22 mouse cellular contexts compared by ENCODE assay signal in genomic region chr13:112192192-112192905, GRCm38 (mm10).
DNase-seq lines count a peak whose midpoint lies in the region; ATAC-seq and TF ChIP-seq lines count a peak whose summit lies in the region.
"Had no signal": no experiment of that assay in that cellular context is flagged by ENCODE, and none has a peak within 500 bp of the region (broad histone marks: within the 10 kb centered on the region; RNA-seq: fewer than 3 reads in every experiment).

No protein-coding gene starts in this region.

- no peak for TF ChIP-seq CTCF in liver, postnatal 0 days (IDR thresholded peaks at IDR 0.05; ENCODE audit: low read depth)

- H3K4me2 ChIP-seq in liver, postnatal 0 days (ENCODE audit: low read depth, low read length): no peak overlapping the region
- H3K4me2 ChIP-seq in midbrain, embryonic 14.5 days (ENCODE audit: low read length): no peak overlapping the region
- no peak overlapping the region for H3K4me2 ChIP-seq in midbrain, embryonic 13.5 days (replicated peaks)
- H3K4me2 ChIP-seq in kidney, embryonic 16.5 days (replicated peaks; ENCODE audit: low read depth, low read length): no peak overlapping the region
- H3K4me2 ChIP-seq: heart, embryonic 11.5 days; stomach, embryonic 15.5 days had no signal

- no peak for TF ChIP-seq EP300 in liver, postnatal 0 days (IDR thresholded peaks at IDR 0.05; ENCODE audit: low read depth)

- H3K4me3 ChIP-seq in liver, postnatal 0 days (ENCODE audit: low read depth, low read length): no peak overlapping the region
- no peak overlapping the region for H3K4me3 ChIP-seq in midbrain, embryonic 14.5 days (replicated peaks; ENCODE audit: low read depth, low read length)
- no peak overlapping the region for H3K4me3 ChIP-seq in midbrain, embryonic 13.5 days (replicated peaks)
- H3K4me3 ChIP-seq in kidney, embryonic 16.5 days (ENCODE audit: low read length): no peak overlapping the region
- H3K4me3 ChIP-seq: embryonic facial prominence, embryonic 10.5 days; forebrain, embryonic 10.5 days; hindbrain, embryonic 10.5 days; stomach, embryonic 15.5 days had no signal

- H3K27me3 ChIP-seq in liver, postnatal 0 days (ENCODE audit: insufficient read depth, low read length): no peaks in the 10 kb centered on the region
- H3K27me3 ChIP-seq in midbrain, embryonic 14.5 days (ENCODE audit: control insufficient read depth, insufficient read depth, low read length): no peaks in the 10 kb centered on the region
- H3K27me3 ChIP-seq in midbrain, embryonic 13.5 days: no peaks in the 10 kb centered on the region
- no peaks in the 10 kb centered on the region for H3K27me3 ChIP-seq in kidney, embryonic 16.5 days (ENCODE audit: insufficient read depth, low read length)
- H3K27me3 ChIP-seq: stomach, embryonic 15.5 days had no signal

- no peaks in the 10 kb centered on the region for H3K9me3 ChIP-seq in liver, postnatal 0 days (ENCODE audit: low read length)
- no peaks in the 10 kb centered on the region for H3K9me3 ChIP-seq in midbrain, embryonic 14.5 days (ENCODE audit: control insufficient read depth, low read length)
- no peaks in the 10 kb centered on the region for H3K9me3 ChIP-seq in midbrain, embryonic 13.5 days
- no peaks in the 10 kb centered on the region for H3K9me3 ChIP-seq in kidney, embryonic 16.5 days (ENCODE audit: low read length)
- H3K9me3 ChIP-seq: embryonic facial prominence, embryonic 10.5 days; hindbrain, embryonic 10.5 days; stomach, embryonic 15.5 days had no signal

- no peaks in the 10 kb centered on the region for H3K36me3 ChIP-seq in liver, postnatal 0 days (replicated peaks; ENCODE audit: insufficient read depth, low read length)
- no peaks in the 10 kb centered on the region for H3K36me3 ChIP-seq in midbrain, embryonic 14.5 days (ENCODE audit: control insufficient read depth, insufficient read depth, low read length)
- no peaks in the 10 kb centered on the region for H3K36me3 ChIP-seq in midbrain, embryonic 13.5 days
- no peaks in the 10 kb centered on the region for H3K36me3 ChIP-seq in kidney, embryonic 16.5 days (ENCODE audit: insufficient read depth, low read length)
- H3K36me3 ChIP-seq: embryonic facial prominence, embryonic 10.5 days; forebrain, embryonic 10.5 days; hindbrain, embryonic 10.5 days; stomach, embryonic 15.5 days had no signal

- ATAC-seq in liver, postnatal 0 days: peak; percentile 87
- no peak for ATAC-seq in midbrain, embryonic 14.5 days (ENCODE audit: low FRiP score, low TSS enrichment)
- ATAC-seq in midbrain, embryonic 13.5 days: no peak
- no peak for ATAC-seq in kidney, embryonic 16.5 days (ENCODE audit: low FRiP score, low TSS enrichment)
- ATAC-seq: CD4-positive, CD25-positive, alpha-beta regulatory T cell, adult 4 months; forebrain, embryonic 16.5 days; hindbrain, postnatal 0 days had no signal

- peak; percentile 51 for DNase-seq in adrenal gland, postnatal 10 days
- no peak for DNase-seq in adrenal gland, postnatal 36 days
- no peak for DNase-seq in liver, postnatal 0 days
- DNase-seq in liver: no peak
- DNase-seq in midbrain, embryonic 14.5 days: peak; percentile 29
- DNase-seq: cerebellum, adult 11-12 months; cerebellum, postnatal 10 days; gastrocnemius, postnatal 10 days; kidney, adult 18-20 months; layer of hippocampus, adult 9-11 months had no signal

- H3K27ac ChIP-seq in liver, postnatal 0 days (ENCODE audit: low read depth): 0 out of 2 replicates have a peak overlapping the region, but pooled peaks have one; percentile 4
- no peak overlapping the region for H3K27ac ChIP-seq in midbrain, embryonic 14.5 days (replicated peaks; ENCODE audit: low read depth, low read length)
- H3K27ac ChIP-seq in midbrain, embryonic 13.5 days: no peak overlapping the region
- no peak overlapping the region for H3K27ac ChIP-seq in kidney, embryonic 16.5 days (ENCODE audit: low read length)
- H3K27ac ChIP-seq: embryonic facial prominence, embryonic 10.5 days; forebrain, embryonic 10.5 days; hindbrain, embryonic 10.5 days; hindbrain, postnatal 0 days; kidney, postnatal 0 days; macrophage; stomach, embryonic 15.5 days had no signal

- no peak overlapping the region for H3K9ac ChIP-seq in liver, postnatal 0 days (replicated peaks)
- no peak overlapping the region for H3K9ac ChIP-seq in midbrain, embryonic 14.5 days (replicated peaks; ENCODE audit: low read length)
- H3K9ac ChIP-seq in midbrain, embryonic 13.5 days (replicated peaks): no peak overlapping the region
- no peak overlapping the region for H3K9ac ChIP-seq in kidney, embryonic 16.5 days (replicated peaks; ENCODE audit: low read length)
- H3K9ac ChIP-seq: stomach, embryonic 15.5 days had no signal

- 48% methylated on average over 9 of the region's 9 CpGs for WGBS in liver, postnatal 0 days (ENCODE audit: insufficient replicate concordance)
- WGBS in midbrain, embryonic 14.5 days: 41% methylated on average over 9 of the region's 9 CpGs
- 40% methylated on average over 9 of the region's 9 CpGs for WGBS in midbrain, embryonic 13.5 days
- 47% methylated on average over 9 of the region's 9 CpGs for WGBS in kidney, embryonic 16.5 days

- H3K4me1 ChIP-seq in liver, postnatal 0 days (ENCODE audit: insufficient read depth): peaks cover 13% of the 10 kb centered on the region; the same call in 1 of the 2 replicates
- peaks cover 16% of the 10 kb centered on the region for H3K4me1 ChIP-seq in midbrain, embryonic 14.5 days (ENCODE audit: control insufficient read depth, insufficient read depth, low read length)
- H3K4me1 ChIP-seq in midbrain, embryonic 13.5 days (replicated peaks): peaks cover 12% of the 10 kb centered on the region
- H3K4me1 ChIP-seq in kidney, embryonic 16.5 days (ENCODE audit: insufficient read depth, low read length): peaks cover 54% of the 10 kb centered on the region

Comparison
In these comparisons a context has a peak if more than half of its experiments do, and no peak if none do; other contexts are left out.
1. DNase-seq: peak in adrenal gland, postnatal 10 days (single experiment) and midbrain, embryonic 14.5 days (single experiment); none in adrenal gland, postnatal 36 days (0 of 2), liver, postnatal 0 days (single experiment) and liver (single experiment).